Mouse (Mus musculus) forelimb bud, embryonic 11.5 days (tissue): ENCODE data around the gene Gpi1.
A peak's percentile ranks its signal among the peaks of the same experiment; 100 is the strongest.
"Not testable (repeated sequence)": the region's sequence is repeated elsewhere in the genome, so short reads cannot be mapped to it uniquely, and the experiment has no call there.

ENCODE experiments used
- DNase-seq: peaks from one replicate; pipeline ENCODE4 v3.0.0-alpha.2; 2012; ENCODE audit warnings: low read depth, low spot score

Gene Gpi1

DNA sequence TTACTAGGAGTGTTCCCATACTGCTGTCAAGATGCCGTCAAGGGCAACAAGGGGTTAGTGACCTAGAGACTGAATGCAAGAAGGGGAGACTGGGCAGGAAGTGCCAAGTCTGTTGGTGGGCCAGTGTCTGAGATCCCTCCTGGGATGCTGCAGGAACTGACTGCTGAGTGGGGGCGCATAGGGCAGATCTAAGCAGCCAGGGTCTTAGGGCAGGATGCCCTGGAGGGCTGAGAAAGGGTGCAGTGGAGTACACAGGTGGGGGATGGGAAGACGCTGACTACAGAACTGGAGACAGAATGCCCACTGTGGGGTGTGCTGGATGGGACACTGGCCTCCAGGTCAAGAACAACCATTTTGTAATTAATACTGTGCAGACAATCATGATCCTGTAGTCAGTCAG is 46.3 kb downstream of the Gpi1 start:
- DNase-seq, result no peak

DNA sequence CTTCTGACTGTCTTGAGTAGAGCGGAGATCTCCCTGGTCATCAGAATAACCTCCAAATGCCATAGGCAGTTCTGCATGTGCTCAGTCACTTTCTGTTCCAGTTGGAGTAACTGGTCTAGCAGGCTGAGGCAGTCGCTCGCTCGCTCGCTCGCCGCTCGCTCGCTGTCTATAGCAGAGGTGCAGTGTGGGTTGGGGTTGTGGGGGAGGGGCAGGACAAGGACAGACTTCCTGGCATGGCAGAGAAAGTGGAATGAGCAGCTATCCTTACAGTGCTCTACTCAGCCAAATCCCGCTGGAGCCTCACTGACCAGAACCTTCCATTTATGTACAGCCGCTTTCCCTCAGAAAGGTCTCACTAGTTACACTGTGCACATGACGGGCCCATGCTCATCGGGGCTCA is 46.8 kb downstream of the Gpi1 start:
- DNase-seq, result no peak

DNA sequence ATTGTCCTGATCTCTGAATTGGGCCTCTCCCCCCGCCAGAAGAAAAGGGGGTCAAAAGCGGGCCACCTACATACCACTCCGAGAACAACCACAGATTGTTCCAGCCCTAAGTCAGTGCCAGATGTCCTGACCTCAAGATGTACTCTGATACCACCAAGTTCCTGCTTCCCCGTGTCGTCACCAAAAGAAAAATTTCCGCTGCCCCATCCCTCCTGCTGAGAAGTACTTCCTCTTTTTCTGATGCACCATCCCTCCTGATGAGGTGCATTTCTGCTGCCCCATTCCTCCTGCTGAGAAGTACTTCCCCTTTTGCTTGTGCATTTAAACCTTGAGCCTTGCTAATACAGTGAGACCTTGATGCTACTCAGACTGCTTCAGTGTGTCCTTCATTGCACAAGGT is 53.9 kb downstream of the Gpi1 start:
- not testable (repeated sequence) for DNase-seq

DNA sequence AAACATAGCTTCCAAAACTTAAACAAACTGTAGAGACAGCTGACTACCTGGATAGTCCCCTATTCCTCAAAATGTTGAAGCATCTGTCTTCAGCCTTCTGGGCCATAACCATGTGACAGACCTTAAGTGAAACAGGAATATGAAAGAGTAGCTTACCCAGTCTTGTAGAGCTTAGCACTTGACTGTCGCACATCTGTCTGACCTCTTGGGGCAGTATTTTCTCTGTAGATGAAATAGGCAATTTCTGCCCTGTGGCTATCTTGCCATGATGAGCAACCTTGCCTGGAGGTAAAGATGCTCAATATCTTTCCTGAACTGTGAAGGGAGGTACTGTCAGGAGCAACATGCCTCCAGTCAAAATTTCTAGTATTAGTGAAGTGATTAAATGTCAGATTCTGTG is 57.9 kb downstream of the Gpi1 start:
- DNase-seq, result no peak

DNA sequence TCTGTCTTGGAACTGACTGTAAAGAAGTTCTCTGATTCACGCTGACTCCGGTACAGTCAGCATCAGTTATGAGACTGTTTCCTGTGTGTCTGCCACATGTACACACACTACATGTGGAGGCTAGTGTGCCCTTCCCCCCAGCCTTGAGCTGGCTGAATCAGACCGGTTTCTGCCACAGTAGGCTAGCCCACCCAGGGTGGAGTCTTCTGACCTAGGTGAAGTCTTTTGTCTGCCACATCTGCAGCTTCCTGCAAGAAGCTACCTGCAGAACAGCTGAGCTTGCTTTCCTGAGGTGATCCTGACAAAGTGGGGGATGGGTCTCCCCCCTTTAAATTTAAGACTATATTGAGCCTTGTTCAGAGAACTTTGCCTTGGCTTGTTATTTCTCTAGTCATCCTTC is 60.7 kb downstream of the Gpi1 start, which contains the start of gene Uba2:
Uba2 (minus strand) TSS at position 146 of the 400 bp plus-strand sequence.
- DNase-seq, result no peak

DNA sequence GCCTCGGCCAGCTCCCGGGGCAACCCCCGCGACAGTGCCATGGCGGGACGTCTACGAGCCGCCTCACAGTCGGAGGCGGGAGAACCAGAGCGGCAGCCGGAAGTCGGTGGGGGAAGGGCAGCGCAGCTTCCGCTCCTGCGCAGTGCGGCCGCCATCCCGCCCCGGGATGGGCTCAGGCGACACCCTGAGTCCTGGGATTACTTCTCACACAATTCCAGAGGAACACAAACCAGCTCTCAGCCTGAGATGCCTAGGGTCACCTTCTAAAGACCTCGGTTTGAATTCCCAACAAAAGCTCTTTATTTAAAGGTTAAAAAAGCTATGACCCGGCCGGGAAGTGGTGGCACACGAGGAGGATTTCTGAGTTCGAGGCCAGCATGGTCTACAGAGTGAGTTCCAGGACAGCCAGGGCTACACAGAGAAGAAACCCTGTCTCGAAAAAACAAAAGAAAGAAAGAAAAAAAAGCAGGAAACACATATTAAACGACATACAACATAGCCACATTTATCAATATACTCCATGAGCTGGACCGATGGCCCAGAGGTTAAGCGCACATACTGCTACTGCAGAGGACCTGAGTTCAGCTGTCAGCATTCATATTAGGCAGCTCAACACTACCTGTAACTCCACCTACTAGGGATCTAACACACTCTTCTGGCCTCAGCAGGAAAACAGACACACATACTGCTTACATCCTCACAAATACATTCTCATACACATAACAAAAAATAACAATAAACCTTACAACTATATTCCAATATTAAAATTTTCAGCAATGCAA is 61.5 kb downstream of the Gpi1 start:
- DNase-seq, result peak; percentile 90

DNA sequence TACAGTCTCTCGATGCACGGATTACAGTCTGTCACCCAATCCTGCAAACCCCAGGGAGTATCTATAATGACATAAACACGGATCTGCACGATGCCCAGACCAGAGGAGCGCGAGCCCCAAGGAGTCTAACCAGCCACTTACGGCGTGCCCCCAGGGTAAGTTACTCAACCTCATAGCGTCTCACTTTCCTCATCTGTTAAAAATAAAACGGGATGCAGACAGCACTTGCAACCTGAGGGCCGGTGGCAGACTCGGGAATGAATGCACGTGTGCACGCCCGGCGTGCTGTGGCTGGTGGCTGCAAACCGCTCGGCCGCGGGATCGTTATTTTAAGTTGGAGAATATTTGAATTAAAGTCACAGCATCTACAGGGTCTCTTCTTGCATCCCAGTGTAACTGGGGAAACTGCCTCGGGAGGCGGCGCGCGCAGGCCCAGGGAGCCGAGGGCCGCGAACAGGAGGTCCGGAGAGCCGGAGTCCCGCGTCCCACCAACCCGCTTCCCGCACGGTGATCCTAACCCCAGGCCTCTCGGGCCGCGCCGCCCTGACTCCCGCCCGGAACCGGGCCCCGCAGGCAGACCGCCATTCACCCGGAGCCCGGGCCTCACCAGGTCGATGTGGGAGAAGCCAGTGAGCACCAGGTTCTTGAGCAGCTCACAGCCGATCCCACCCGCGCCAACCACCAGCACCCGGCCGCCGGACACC is 62.2 kb downstream of the Gpi1 start:
- DNase-seq, result peak; percentile 30

DNA sequence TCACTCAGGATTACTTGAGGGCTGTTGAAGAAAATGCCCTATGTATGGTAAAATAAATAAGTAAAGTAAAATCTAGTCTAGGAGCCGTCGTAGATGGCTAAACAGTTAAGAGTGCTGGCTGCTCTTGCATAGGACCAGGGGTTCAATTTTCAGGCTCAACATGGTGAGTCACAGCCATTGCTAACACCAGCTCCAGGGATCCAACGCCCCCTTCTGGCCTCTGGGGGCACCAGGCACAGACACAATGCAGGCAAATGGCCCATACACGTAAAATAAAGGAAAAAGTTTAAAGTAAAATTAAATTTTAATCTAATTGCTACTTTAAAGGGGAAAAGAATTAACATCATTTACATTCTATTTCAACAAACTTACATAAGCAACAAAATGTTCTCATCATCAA is 63.3 kb downstream of the Gpi1 start:
- peak; percentile 9 for DNase-seq

DNA sequence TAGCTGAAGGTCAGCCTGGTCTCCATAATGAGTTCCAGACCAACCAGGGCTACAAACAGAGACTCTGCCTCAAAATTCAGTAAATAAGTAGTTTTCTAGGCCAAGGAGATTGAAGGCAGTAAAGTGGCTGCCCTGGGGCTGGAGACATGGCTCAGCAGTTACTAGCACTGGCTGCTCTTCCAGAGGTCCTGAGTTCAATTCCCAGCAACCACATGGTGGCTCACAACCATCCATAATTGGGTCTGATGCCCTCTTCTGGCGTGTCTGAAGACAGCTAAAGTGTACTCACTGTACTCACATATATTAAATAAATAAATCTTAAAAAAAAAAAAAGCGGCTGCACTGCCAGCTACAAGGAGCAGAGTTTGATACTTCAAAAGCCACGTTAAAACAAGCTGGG is 64.1 kb downstream of the Gpi1 start:
- no peak for DNase-seq

DNA sequence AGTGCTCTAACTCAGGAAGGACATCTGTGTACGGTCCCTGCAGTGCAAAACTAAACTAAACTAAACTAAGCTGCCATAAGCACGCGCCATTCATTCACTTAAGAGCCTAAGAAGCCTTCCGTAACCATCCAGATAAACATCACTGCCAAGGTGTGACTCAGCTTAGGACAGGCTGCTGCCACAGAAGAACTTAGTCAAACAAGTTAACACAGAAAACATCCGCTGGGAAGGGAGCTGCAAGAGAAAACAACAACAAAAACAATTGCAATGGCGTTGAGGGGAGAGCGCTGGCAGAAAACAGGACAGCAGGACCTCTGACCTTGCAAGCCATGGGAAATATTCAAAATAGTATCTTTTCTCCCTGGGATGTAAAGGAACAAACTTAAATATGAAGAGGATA is 65.5 kb downstream of the Gpi1 start:
- DNase-seq, result no peak

DNA sequence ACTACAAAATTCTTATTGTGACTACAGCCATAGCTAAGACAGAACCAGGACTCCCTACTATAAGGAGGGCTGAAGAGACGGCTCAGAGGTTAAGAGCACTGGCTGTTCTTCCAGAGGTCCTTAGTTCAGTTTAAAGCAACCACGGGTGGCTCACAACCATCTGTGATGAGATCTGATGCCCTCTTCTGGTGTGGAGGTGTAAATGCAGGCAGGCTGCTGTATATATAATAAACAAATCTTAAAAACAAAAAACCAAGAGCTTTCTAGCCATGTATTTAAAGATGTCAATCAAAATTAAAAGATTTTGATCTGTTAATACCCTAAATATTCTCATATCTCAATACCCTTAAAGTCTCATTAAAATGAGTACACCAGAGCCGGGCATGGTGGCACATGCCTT is 71.0 kb downstream of the Gpi1 start:
- DNase-seq, result no peak

DNA sequence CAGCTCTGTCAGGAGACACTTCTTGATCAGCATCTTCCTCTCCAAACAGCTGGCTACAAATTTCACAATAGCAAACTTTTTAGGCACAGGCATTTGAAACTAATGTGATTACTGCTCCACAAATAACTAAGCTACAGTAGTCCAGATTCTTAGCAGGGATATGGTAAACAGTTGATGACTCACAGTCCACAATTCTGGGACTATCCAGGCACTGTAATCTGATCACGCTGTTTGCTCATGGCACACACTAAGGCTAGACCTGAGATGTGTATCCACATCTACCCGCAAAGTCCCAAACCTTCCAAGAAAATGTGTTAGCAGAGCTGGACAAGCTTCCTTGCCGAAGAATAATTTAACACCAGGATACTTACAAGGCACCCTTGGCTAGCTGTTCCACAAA is 72.1 kb downstream of the Gpi1 start:
- DNase-seq, result no peak
